Mouse (Mus musculus): ENCODE measurements around the gene Nrsn2.

Gene Nrsn2

DNA sequence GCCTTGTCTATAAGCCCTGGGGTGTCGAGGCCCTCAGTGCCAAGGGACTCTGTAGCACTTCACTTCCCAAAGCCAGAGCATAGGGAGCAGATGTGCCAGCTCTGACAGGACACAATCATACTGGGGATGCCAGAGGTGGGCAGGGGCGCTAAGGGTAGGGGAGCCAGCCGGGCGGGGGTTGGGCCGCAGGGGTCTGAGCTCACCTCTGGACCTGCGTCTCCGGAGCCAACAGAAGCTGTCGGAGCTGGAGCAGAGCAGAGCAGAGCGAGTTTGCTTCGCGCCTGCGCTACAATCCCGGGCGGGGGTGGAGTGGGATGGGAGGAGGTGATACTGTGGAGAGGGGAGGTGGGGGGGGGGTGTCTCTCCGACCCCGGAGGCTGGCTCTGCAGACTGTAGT, at the start of gene Nrsn2:
Gene Nrsn2, minus strand, starts transcription at position 294 of the 397 bp plus-strand sequence.
- no peak for DNase-seq (ENCODE audit: low spot score)

DNA sequence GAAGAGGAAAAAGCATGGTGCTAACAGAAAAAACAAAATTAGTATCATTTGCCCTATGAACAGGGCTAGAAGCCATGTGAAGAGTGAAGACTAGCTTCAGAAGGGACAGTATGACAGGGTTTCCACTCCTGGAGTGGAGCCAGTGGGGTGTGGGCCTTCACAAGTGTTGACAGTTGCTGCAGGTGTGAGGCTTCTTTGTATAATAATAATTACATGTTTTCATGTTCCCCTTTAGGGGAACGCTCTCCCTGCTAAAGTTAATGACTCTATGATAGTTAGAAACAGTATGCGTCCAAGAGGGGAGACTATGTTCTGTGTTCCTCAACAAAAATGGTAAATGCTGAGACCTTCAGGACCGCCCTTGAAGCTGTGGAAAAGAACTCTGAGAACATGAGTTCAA, 39.3 kb upstream of the Nrsn2 start:
- no peak for DNase-seq (ENCODE audit: low spot score)

DNA sequence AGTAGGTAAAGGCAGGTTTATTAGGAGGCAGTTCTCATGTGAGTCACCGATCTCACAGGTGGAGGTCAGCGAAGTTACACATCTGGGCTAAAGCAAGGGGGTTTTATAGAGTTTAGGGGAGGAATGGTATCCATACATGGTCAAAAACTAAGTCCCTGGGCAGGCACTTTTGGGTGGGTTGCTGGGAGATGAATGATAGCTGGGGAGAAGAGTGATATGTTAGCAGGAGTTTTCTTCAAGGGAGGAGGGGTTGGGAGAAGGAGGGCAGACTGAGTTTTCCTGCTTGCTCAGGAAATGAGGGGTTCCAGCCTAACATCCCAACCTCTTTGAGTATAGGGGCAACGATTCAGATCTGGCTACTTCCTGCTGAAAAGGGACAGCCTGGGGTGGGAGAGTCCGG, 38.8 kb upstream of the Nrsn2 start, which contains the start of gene 6820408C15Rik:
Gene 6820408C15Rik, plus strand, starts transcription at position 301 of the 400 bp plus-strand sequence.
- DNase-seq (ENCODE audit: low spot score), result no peak

- DNase-seq (ENCODE audit: low spot score), result peak; percentile 88
Measured at GRCm38 (mm10) chr2:152414591-152415165, 38.2 kb upstream of the Nrsn2 start, which contains the start of gene Zcchc3. Gene Zcchc3, minus strand, starts transcription at chr2:152415027.

GRCm38 (mm10) chr2:152413765-152414584, 37.5 kb upstream of the Nrsn2 start:
- DNase-seq (ENCODE audit: low spot score), result no peak

DNA sequence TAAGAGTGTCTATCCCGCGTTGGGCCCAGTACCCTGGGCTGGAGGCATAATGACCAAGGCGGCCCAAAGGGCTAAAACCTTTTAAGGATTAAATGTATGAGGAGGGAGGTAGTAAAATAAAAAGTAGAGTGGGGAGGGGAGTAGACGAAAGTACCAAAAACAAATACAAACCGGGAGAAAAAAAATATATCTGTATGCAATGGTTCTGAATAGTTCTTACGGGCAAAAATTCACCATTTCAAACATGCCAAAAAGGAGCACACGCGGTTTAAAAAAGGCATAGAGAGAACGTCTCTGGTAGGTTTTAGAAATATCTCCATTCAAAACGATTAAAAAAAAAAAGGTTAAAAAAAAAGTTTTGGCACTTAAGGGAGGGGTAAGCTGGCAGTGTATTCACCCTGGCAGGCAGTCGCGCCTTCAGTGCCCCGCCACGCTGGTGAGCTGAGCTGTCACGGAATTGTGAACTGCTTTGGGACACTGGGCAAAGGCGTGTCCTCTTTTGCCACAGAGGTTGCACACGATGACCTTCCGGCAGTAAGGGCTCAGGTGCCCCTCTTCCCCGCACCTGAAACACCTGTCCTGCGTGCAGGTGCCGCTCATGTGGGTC, 36.8 kb upstream of the Nrsn2 start:
- DNase-seq (ENCODE audit: low spot score), result no peak

DNA sequence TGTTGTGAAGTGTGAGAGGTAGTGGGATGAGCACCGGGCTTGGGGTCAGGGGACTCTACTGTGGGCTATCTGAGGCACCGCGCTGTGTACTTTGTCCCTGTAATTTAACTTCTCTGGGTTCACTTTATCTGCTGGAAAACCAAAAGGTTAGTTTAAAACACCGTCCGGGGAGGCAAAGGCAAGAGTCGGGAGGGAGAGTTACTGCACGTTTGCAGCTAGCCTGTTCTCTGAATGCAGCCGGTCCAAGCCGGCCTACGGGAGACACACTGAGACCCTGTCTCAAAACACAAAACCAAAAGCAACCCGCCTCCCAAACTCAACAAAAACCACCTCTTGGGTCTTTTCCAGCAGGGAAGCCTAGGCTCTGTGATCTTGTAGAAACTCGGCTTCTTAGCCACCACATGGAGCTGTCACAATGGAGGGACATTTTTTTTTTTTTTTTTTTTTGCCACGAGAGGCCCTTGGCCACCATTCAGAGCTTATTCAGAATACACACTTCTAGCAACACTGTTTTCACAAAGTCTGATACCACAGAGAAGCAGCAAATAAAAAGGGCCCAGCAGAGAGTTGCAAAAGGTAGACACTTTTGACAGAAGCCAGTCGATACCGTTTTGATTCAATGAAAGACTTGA, 36.2 kb upstream of the Nrsn2 start:
- no peak for DNase-seq (ENCODE audit: low spot score)

DNA sequence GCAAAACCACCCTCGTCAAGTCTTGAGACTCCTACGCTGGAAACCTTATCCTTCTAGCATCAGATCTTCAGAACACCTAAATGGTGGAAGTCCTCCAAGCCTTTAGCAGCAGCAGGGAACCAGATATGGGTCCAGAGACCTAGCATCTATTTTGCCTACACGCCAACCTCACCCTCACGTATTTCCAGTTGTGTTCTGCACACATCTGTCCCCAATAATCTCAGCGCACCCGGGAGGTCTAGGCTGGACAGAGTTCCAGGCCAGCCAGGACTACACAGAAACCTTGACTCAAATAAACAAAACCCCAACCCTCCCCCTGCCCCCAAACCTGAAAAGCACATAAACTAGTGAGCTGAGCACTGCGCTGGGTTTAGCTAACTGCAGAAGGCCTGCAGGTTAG, 35.0 kb upstream of the Nrsn2 start:
- DNase-seq (ENCODE audit: low spot score), result no peak

DNA sequence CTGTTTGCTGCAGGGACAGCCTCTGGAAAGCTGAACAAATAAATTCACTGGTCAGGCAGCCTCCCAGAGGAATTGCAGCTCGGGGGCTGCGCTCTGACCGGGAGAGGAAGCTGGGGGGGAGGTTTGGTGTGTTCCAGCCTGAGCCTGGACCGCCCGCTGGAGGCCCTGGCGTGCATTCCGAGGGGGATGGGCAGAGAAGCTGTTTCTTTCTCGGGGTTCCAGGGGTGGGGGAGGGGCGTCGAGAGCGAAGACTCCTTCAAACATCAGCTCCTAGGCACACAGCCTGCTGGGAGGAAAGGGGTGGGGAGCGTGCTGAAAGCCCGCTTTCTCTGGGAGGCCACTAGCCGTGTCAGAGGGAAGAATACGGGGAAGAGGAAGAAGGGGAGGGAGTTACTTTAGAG, 34.5 kb upstream of the Nrsn2 start:
- peak; percentile 72 for DNase-seq (ENCODE audit: low spot score)

DNA sequence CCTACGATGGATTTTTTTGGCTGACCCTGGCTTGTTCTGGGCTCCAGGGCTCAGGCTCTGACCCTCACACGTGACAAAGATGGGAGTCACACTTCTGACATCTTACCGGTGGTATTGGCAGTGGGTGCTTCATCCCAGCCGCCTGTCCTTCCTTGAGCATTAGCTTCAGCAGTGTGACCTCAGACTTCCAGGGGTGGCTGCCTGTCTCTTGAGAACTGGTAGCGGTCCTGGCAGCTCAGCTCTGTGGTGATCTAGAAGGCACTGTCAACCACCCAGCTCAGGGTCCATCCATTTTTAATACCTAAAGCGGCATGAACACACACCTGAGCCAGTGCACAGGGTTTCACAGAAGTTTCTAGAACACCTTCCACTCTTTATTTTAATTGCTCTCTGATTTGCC, 33.3 kb upstream of the Nrsn2 start:
- no peak for DNase-seq (ENCODE audit: low spot score)

GRCm38 (mm10) chr2:152406126-152406525, 29.7 kb upstream of the Nrsn2 start:
- DNase-seq (ENCODE audit: low spot score), result peak; percentile 98

- DNase-seq (ENCODE audit: low spot score), result no peak
Measured at GRCm38 (mm10) chr2:152399122-152399542, 22.7 kb upstream of the Nrsn2 start.

- peak; percentile 92 for DNase-seq (ENCODE audit: low spot score)
Measured at GRCm38 (mm10) chr2:152398691-152399090, 22.3 kb upstream of the Nrsn2 start.

- DNase-seq (ENCODE audit: low spot score), result peak; percentile 97
Measured at GRCm38 (mm10) chr2:152397680-152398435, 21.4 kb upstream of the Nrsn2 start, which contains the start of gene Sox12. Gene Sox12, minus strand, starts transcription at chr2:152398063.

DNA sequence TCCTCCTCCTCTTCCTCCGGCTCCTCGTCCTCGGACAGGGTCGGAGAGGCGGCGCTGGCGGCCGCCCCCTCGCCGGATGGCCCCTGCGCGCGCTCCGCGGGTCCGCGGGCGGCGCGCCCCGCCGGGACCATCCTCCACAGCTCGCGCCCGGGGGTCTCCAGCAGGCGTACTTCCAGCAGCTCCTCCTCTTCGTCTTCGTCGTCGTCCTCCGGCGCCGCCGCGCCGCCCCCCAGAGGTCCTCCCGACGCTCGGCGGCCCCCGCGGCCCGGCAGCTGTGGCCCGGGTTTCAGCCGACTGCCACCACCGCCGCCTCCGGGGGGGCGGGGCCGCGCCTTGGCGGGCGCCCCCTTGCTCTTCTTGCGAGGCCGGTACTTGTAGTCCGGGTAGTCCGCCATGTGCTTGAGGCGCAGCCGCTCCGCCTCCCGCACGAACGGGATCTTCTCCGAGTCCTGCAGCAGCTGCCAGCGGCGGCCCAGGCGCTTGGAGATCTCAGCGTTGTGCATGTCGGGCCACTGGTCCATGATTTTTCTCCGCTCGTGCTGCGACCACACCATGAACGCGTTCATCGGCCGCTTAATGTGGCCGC, 20.7 kb upstream of the Nrsn2 start:
- DNase-seq (ENCODE audit: low spot score), result peak; percentile 88

DNA sequence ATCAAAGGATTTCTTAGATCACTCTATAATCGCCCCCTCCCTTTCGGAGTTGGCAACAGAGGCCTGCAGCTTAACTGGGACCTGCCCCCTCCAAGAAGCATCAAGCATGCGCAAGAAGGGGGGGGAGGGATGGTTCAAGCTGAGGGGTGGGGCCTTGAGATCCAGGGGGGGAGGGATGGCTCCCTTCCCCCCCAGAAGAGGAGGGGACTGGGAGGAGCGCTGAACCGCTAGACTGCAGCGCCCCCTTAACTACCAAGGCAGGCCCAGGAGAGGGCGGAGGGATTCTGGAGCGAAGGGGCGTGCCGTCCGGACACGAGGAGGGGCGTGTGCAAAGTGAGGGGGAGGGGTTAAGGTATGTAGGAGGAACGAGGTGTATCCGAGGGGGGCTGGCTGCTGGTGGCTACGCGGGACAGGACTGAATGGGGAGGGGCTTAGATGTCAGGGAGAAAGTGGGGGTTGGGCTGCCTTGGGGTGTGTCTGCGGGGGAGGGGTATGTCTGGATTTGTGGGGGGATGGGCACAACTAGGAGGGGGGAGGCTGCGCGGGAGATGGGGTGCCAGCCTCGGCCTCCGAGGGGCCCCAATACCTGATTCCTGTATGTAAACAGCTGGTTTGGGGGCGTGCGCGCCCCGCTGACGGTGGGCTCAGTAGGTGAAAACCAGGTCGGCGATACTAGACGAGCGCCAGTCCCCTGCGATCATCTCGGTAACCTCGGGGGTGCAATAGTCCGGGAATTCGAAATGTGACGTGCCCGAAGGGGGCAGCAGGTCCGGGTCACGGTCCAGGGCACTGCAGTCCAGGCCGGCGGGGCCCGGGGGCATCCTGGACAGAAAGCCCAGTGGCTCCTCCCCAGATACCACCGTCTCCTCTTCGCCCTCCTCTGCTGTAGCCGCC, 19.9 kb upstream of the Nrsn2 start:
- DNase-seq (ENCODE audit: low spot score), result peak; percentile 90

DNA sequence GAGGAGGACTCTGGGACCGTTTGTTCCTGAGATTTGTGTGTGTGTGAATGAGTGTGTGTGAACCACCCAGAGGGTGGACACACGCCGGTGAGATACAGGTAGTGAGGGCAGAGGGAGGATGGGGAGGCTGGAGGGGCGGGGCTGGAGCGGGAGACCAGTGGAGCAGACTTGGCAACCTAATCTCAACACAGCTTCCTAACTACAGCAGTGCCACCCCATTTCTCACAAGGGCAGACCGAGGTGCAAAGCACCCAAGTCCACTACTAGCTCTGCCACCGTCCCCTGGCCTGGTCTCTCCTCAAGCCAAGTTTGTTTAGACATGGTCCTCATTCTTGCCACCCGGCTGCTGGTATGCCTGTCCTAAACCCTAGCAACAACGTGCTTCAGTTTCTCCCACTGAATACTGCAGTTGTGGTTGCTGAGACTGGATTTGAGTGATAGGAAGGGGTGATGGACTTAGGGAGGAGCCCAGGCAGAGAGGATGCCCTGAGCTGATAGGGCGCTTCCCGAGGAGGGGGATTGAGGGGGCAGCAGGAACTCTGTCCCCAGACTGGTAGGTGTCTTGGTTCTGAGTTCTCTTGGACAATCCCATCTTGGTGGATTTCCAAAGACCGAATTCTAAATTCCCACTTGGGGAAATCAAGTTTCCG, 19.0 kb upstream of the Nrsn2 start:
- DNase-seq (ENCODE audit: low spot score), result no peak

DNA sequence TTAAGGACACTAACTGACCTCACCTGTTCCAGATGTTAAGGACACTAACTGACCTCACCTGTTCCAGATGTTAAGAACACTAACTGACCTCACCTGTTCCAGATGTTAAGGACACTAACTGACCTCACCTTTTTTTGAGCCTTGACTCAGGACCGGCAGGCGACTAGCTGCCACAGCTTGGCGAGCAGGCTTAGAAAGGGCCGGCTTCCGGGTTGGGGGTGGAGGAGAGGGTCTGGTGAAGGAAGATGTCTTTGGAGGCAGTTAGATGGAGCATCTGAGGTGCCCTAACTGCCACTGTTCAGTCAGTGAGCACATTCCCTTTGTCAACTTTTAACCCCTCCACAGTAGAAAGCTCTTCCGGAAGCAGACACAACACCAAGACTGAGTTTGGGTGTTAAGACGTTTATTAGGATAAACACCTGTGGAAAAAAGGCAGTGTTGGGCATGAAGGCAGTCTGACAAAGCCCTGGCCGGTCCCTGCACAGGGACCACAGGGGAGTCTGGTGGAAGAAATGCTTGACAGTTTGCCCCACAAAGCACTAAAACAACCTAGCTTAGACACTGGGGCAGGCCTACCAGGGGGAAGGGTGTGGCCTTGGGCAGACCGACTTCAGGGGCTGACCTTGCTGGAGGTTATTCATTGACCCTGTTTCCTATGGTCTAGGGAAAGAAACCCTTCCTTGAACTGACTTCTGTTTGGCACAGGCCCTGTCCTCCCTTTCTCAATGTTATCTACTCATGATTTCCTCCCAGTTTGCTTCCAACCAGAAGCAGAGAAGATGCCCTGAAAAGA, 17.0 kb upstream of the Nrsn2 start:
- DNase-seq (ENCODE audit: low spot score), result no peak

- DNase-seq (ENCODE audit: low spot score), result peak; percentile 54
Measured at GRCm38 (mm10) chr2:152392786-152393185, 16.3 kb upstream of the Nrsn2 start.
